Mouse (Mus musculus) neural tube, embryonic 11.5 days (tissue): ENCODE measurements around the gene Osbpl6. TPM values are rescaled to one million over a fixed set of nuclear protein-coding genes. Genes with fewer than 3 reads are reported as not detected.

Experiments
- ATAC-seq: fragments of 200-750 bp; cut with Nextera tagmentation; 2 replicates; pipeline ENCODE4 v1.8.0; 2017; ENCODE audit warnings: moderate number of reproducible peaks, mild to moderate bottlenecking, moderate TSS enrichment, moderate library complexity; ENCODE audit not compliant: insufficient read depth, low FRiP score, low TSS enrichment
- DNase-seq: peaks from one replicate; pipeline ENCODE4 v3.0.0-alpha.2; 2015; ENCODE audit warnings: low spot score
- H3K27ac ChIP-seq: fragments of 300-500 bp; sonication (generic); 2 replicates; pipeline ENCODE4 v1.5.1; 2014; ENCODE audit warnings: low read depth, mild to moderate bottlenecking, low read length
- H3K27me3 ChIP-seq: fragments of 300-500 bp; sonication (generic); 2 replicates; pipeline ENCODE4 v1.6.1; 2014; ENCODE audit warnings: mild to moderate bottlenecking, low read length, mixed read lengths; ENCODE audit not compliant: control insufficient read depth, insufficient read depth
- H3K36me3 ChIP-seq: fragments of 300-500 bp; sonication (generic); 2 replicates; pipeline ENCODE4 v1.6.1; 2014; ENCODE audit warnings: mild to moderate bottlenecking, low read length, moderate library complexity, mixed read lengths; ENCODE audit not compliant: control insufficient read depth, insufficient read depth
- H3K4me1 ChIP-seq: fragments of 300-500 bp; sonication (generic); 2 replicates; pipeline ENCODE4 v1.6.1; 2014; ENCODE audit warnings: low read length, mixed read lengths; ENCODE audit not compliant: control insufficient read depth, insufficient read depth
- H3K4me2 ChIP-seq: fragments of 300-500 bp; sonication (generic); 2 replicates; pipeline ENCODE4 v1.6.1; 2014; ENCODE audit warnings: low read depth, mild to moderate bottlenecking, moderate library complexity
- H3K4me3 ChIP-seq: fragments of 300-500 bp; sonication (generic); 2 replicates; pipeline ENCODE4 v1.5.1; 2014; ENCODE audit warnings: low read depth, low read length
- H3K9ac ChIP-seq: fragments of 300-500 bp; sonication (generic); 2 replicates; pipeline ENCODE4 v1.6.1; 2014; ENCODE audit warnings: mild to moderate bottlenecking, low read length
- H3K9me3 ChIP-seq: fragments of 300-500 bp; sonication (generic); 2 replicates; pipeline ENCODE4 v1.6.1; 2016; ENCODE audit warnings: low read length; ENCODE audit not compliant: control insufficient read depth
- WGBS: fragments of 180-500 bp; shearing (Covaris S2); extraction: QIAGEN DNeasy Blood & Tissue Kit; methylation state at CpG from one replicate; pipeline ENCODE4 v1.1.7; 2014; 5-methylcytosine and 5-hydroxymethylcytosine counted together
- polyA plus RNA-seq: library from polyadenylated mRNA; unstranded; fragments of >200 nt; fragmentation: Nextera tagmentation; extraction: Ambion mirVana; gene quantifications from 2 replicates; pipeline ENCODE4 v1.2.1, GENCODE M21; 2014

Gene Osbpl6
- polyA plus RNA-seq, 1 experiment from 2014 or later = 20.3 TPM

DNA sequence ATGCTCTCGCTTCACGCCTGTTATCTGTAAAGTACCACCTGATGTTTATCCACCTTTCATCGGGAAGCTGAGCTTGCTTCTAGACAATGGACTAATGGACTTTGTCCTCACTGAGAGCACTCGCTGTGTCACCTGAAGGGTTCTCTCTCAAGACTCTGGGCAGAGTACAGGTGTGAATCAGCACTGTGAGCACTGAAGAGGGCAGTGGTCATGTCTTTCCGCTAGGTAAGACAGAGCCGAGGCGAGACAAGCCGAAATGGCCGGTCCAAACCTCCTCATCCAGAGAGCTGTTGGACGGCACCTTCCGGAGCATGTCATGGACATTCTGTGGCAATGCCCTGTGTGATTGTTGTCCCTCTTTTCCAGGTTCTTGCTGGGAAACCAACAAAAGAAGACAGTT is 92.6 kb downstream of the Osbpl6 start:
- Histone ChIP-seq H3K4me1 (no peaks in the 10 kb centered on the region), H3K9ac (no peak overlapping the region), H3K9me3 (no peaks in the 10 kb centered on the region), H3K27ac (no peak overlapping the region), H3K27me3 (no peaks in the 10 kb centered on the region), H3K36me3 (no peaks in the 10 kb centered on the region), H3K4me3 (no peak overlapping the region), H3K4me2 (no peak overlapping the region)
- WGBS = 95% methylated on average over 11 of the region's 11 CpGs
- no peak for ATAC-seq
- DNase-seq = no peak

DNA sequence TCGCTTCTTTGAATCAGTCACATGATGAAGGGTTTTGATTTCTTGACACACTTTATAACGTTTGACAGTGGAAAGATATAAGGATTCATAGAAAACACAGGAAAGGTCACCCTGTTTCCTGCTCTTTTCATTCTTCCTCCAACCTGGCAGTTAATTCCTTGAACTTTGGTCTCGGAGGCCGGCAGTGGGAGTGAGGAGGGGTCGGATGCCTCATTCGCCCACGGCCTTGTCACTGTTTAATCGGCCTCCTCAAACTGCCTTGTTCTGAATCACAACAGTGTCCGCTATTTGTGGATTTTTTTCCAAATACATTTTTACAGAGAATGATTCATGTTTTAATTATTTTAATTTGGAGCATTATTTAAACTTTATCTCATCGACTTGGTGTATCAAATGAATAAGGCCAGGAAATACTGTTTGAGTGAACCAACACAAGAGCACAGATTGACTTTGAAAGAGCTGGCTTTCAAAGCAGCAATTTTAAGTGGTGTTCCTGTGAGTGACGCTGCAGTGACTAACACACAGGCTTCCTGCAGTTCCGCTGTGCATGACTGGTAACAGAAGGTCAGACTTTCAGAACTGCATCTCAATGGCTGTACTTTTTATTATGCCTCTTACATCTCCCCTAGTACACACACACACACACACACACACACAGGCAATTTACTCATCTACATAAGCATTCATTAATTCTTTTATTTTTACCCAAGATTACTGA is 98.0 kb downstream of the Osbpl6 start:
- H3K4me1 ChIP-seq = no peaks in the 10 kb centered on the region
- H3K36me3 ChIP-seq = no peaks in the 10 kb centered on the region
- H3K27ac ChIP-seq = no peak overlapping the region
- H3K9me3 ChIP-seq = no peaks in the 10 kb centered on the region
- ATAC-seq (no peak), DNase-seq (no peak)
- no peak overlapping the region for H3K4me3 ChIP-seq
- 66% methylated on average over 12 of the region's 12 CpGs for WGBS
- H3K4me2 ChIP-seq = no peak overlapping the region
- H3K9ac ChIP-seq = no peak overlapping the region
- H3K27me3 ChIP-seq = no peaks in the 10 kb centered on the region

DNA sequence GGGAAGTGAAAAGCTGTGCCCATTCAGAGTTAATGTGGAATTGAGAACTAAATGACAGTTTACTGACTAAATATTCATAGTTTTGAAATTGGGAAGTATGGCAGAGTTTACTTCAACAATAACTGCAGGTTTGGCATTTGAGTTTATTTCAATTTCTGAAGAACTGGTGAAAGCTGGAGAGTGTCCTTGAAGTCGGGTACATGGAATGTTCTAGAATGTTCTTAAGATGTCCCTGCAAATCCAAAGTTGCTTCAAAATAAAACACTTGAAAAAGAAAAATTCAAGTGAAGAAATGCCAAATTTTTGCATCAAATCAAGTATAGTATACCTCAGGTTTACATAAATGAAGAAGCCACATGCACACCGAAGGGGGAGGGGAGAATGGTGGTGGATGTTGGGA is 98.7 kb downstream of the Osbpl6 start:
- Histone ChIP-seq H3K4me1 (no peaks in the 10 kb centered on the region), H3K27me3 (no peaks in the 10 kb centered on the region), H3K4me3 (no peak overlapping the region), H3K27ac (no peak overlapping the region), H3K36me3 (no peaks in the 10 kb centered on the region), H3K9ac (no peak overlapping the region), H3K9me3 (no peaks in the 10 kb centered on the region), H3K4me2 (no peak overlapping the region)
- ATAC-seq (no peak), DNase-seq (no peak)
- 87% methylated on average over 2 of the region's 2 CpGs for WGBS

DNA sequence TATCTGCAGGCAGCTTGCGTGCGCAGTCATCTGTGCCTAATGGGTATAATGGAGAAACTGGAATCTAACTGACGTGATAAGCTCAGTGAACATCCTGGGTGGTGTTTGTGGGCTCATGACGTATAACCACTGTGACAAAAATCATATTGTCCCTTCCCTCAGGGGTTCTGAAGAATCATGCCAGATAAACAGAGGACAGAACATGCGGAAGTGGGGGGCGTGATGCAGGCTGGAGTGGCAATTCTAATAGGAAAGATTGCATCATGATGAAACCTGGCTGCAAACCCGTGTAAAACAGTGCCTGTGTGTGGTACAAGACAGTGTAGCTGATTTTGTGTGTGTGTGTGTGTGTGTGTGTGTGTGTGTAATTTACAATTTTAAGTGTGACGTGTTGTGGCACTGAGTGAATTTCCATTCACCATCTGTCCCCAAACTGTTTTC is 105.0 kb downstream of the Osbpl6 start:
- H3K9me3 ChIP-seq = no peaks in the 10 kb centered on the region
- no peak overlapping the region for H3K27ac ChIP-seq
- no peaks in the 10 kb centered on the region for H3K36me3 ChIP-seq
- H3K4me3 ChIP-seq = no peak overlapping the region
- no peaks in the 10 kb centered on the region for H3K27me3 ChIP-seq
- H3K4me2 ChIP-seq = no peak overlapping the region
- WGBS = 87% methylated on average over 8 of the region's 8 CpGs
- DNase-seq = no peak
- no peak for ATAC-seq
- H3K4me1 ChIP-seq = no peaks in the 10 kb centered on the region
- H3K9ac ChIP-seq = no peak overlapping the region

DNA sequence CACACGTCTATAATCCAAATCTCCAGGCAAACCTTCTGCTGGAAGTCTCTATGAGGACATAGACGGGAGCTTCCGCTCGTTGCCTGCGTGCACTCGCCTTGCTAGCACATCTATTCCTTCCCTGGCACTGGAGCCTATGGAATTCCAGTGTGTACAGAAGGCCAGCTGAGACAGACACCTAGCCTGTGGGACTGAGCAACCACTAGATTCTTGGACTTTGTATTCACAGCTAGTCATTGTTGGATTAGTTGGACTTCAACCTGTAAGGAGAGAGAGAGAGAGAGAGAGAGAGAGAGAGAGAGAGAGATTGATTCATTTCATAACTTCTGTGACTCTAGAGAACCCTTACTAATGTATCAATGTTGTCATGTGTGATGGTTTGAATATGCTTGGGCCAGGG is 105.8 kb downstream of the Osbpl6 start:
- H3K9me3 ChIP-seq = no peaks in the 10 kb centered on the region

DNA sequence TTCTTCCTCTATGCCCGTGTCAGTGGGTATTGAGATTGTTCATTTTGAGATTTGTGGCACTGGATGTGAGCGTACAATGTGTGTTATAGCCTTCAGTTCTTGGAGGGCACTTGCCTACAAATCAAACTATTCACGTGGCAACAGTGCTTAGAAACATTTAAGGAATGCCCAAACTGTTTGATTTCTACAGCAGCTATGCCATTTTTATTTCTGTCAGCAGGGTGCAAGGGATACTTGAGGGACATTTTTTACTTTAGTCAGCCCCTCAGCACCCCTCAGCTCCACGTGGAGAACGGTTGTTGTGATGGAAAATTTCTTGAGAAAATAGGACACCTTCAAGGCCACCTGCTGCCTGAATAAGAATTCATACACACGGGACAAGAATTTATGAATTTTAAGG is 106.6 kb downstream of the Osbpl6 start:
- WGBS = 79% methylated on average over 6 of the region's 6 CpGs
- H3K9me3 ChIP-seq = no peaks in the 10 kb centered on the region
- no peak for DNase-seq
- no peak overlapping the region for H3K27ac ChIP-seq
- H3K4me2 ChIP-seq = no peak overlapping the region
- no peak for ATAC-seq
- H3K4me3 ChIP-seq = no peak overlapping the region
- H3K4me1 ChIP-seq = no peaks in the 10 kb centered on the region
- no peaks in the 10 kb centered on the region for H3K36me3 ChIP-seq
- H3K27me3 ChIP-seq = no peaks in the 10 kb centered on the region
- no peak overlapping the region for H3K9ac ChIP-seq

More for the DNA sequence above, 105.8 kb downstream of the Osbpl6 start:
- DNase-seq = no peak
- H3K9ac ChIP-seq = no peak overlapping the region
- H3K4me1 ChIP-seq = no peaks in the 10 kb centered on the region
- H3K4me3 ChIP-seq = no peak overlapping the region
- WGBS = 90% methylated on average over 6 of the region's 6 CpGs
- no peak for ATAC-seq
- no peaks in the 10 kb centered on the region for H3K27me3 ChIP-seq
- no peak overlapping the region for H3K27ac ChIP-seq
- no peak overlapping the region for H3K4me2 ChIP-seq
- H3K36me3 ChIP-seq = no peaks in the 10 kb centered on the region

DNA sequence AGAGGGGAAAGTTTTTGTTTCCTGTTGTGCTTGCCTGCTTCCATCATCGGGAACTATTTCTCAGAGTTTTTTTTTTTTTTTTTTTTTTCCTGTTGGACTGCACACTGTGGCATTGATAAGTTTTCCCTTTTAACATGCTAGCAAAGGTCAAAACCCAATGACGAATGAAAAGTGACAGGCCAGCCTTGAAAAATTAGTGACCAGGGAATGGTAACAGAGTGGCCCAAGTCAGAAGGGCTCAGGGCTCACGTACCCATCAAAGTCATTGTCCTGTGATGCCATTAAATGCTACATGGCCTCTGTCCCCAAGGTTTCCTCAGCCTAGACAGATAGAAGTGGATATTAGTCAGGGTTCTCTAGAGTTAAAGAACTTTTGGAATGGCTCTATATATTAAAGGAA is 107.0 kb downstream of the Osbpl6 start:
- DNase-seq = no peak
- H3K9me3 ChIP-seq = no peaks in the 10 kb centered on the region
- no peak overlapping the region for H3K4me3 ChIP-seq
- no peak overlapping the region for H3K9ac ChIP-seq
- no peaks in the 10 kb centered on the region for H3K4me1 ChIP-seq
- no peaks in the 10 kb centered on the region for H3K27me3 ChIP-seq
- no peak overlapping the region for H3K27ac ChIP-seq
- H3K36me3 ChIP-seq = no peaks in the 10 kb centered on the region
- 59% methylated on average over 3 of the region's 3 CpGs for WGBS
- ATAC-seq = no peak
- H3K4me2 ChIP-seq = no peak overlapping the region

DNA sequence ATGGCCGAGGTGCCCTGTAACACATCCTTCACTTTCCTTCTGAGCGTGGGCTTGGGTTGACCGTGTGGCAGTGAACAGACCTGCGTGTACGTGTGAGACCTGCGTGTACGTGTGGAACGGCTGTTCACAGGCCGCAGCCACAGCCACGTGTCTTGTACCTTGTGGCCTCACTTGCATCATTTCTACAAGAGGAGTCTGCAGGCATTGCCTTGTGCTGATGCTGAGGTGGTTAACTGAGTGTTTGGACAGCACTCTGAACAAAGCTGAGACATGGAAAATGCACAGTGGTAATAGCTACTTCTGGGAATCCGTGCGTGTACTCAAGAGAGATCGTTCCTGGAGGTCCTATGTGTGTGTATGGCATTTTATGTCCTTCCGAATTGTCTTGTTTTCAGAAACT is 111.2 kb downstream of the Osbpl6 start:
- no peaks in the 10 kb centered on the region for H3K9me3 ChIP-seq
- no peak overlapping the region for H3K9ac ChIP-seq
- H3K36me3 ChIP-seq = no peaks in the 10 kb centered on the region
- no peaks in the 10 kb centered on the region for H3K27me3 ChIP-seq
- DNase-seq (no peak), ATAC-seq (no peak)
- H3K27ac ChIP-seq = no peak overlapping the region
- no peaks in the 10 kb centered on the region for H3K4me1 ChIP-seq
- H3K4me3 ChIP-seq = no peak overlapping the region
- H3K4me2 ChIP-seq = no peak overlapping the region
- 94% methylated on average over 14 of the region's 14 CpGs for WGBS

DNA sequence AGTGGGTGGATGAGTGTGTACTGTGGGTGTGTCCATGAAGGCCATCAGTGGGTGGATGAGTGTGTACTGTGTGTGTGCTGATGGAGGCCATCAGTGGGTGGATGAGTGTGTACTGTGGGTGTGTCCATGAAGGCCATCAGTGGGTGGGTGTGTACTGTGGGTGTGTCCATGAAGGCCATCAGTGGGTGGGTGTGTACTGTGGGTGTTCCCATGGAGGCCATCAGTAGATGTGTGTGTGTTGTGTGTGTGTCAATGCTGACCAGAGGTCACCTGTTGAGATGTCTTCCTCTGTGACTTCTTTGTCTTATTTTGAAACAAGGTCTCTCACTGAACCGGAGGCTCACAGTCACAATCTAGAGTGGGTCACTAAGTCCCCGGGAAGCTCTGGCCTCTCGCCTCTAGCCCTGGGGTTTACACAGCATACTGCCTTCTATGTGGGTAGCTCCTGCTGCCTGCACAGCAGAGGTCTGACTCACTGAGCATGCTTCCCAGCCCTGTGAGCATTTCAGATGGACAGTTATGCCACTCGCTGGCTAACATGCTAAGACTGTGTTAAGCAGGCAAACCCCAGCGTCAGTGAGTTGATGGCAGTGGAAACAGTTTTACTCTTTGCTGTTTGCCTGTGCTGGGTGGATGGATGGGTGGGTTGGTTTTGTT is 112.2 kb downstream of the Osbpl6 start:
- Histone ChIP-seq H3K4me3 (no peak overlapping the region), H3K4me1 (no peaks in the 10 kb centered on the region), H3K4me2 (no peak overlapping the region), H3K36me3 (no peaks in the 10 kb centered on the region), H3K9me3 (no peaks in the 10 kb centered on the region), H3K27ac (no peak overlapping the region), H3K9ac (no peak overlapping the region), H3K27me3 (no peaks in the 10 kb centered on the region)
- WGBS = 88% methylated on average over 5 of the region's 5 CpGs
- no peak for ATAC-seq
- DNase-seq = no peak
